21 mouse cellular contexts compared by ENCODE assay signal in genomic region chr4:137647648-137648047, GRCm38 (mm10). TPM values are rescaled to one million over a fixed set of nuclear protein-coding genes. Genes with fewer than 3 reads are reported as not detected.
DNase-seq lines count a peak whose midpoint lies in the region; ATAC-seq and TF ChIP-seq lines count a peak whose summit lies in the region.
"Had no signal": no experiment of that assay in that cellular context is flagged by ENCODE, and none has a peak within 500 bp of the region (broad histone marks: within the 10 kb centered on the region; RNA-seq: fewer than 3 reads in every experiment).

No protein-coding gene starts in this region.

- DNase-seq in layer of hippocampus, adult 2 months (ENCODE audit: low spot score in 2 of 2), result no peak
- no peak for DNase-seq in layer of hippocampus, adult 8-10 months (ENCODE audit: low spot score in 2 of 2)
- peak; percentile 9 for DNase-seq in forelimb bud, embryonic 11.5 days (ENCODE audit: low read depth, low spot score)
- DNase-seq in heart, adult 18-20 months, result no peak
- DNase-seq in lung, adult 2 months, result no peak
- no peak for DNase-seq in left cerebral cortex, adult 2 months (ENCODE audit: extremely low spot score in 1 of 2, low spot score in 2 of 2)
- DNase-seq: adrenal gland, adult 8-10 months; adrenal gland, postnatal 36 days; cerebellum, adult 8-10 months; cerebellum, postnatal 14 days; embryo, embryonic 11 days; heart, adult 2 months had no signal

- no peaks in the 10 kb centered on the region for H3K27me3 ChIP-seq in C2C12 (ENCODE audit: control insufficient read depth, insufficient read depth, insufficient read length)
- H3K27me3 ChIP-seq in embryonic facial prominence, embryonic 12.5 days, result no peaks in the 10 kb centered on the region
- H3K27me3 ChIP-seq: CH12.LX; forebrain, embryonic 12.5 days had no signal

- H3ac ChIP-seq in C2C12 (ENCODE audit: control insufficient read depth, insufficient read length, low read depth), result no peak overlapping the region

- ATAC-seq in embryonic facial prominence, embryonic 12.5 days (ENCODE audit: insufficient number of reproducible peaks, insufficient read depth, low FRiP score, low TSS enrichment), result no peak
- ATAC-seq: hindbrain, embryonic 16.5 days; inflammation-experienced regulatory T-cells, adult 6 months; intestine, postnatal 0 days had no signal

- no peaks in the 10 kb centered on the region for H3K9me3 ChIP-seq in embryonic facial prominence, embryonic 12.5 days
- H3K9me3 ChIP-seq: forebrain, embryonic 12.5 days; hindbrain, embryonic 10.5 days had no signal

- peaks cover 9% of the 10 kb centered on the region for H3K79me2 ChIP-seq in C2C12 (ENCODE audit: control insufficient read depth, insufficient read depth)

- no peak for TF ChIP-seq CTCF in layer of hippocampus, adult 2 months (conservative IDR thresholded peaks at IDR 0.05)
- no peak for TF ChIP-seq CTCF in C2C12 (IDR thresholded peaks at IDR 0.05; ENCODE audit: control insufficient read depth, insufficient read depth, insufficient read length)
- no peak for TF ChIP-seq CTCF in lung, adult 2 months (IDR thresholded peaks at IDR 0.05; ENCODE audit: insufficient read depth, low read length)
- TF ChIP-seq CTCF in left cerebral cortex, adult 2 months (IDR thresholded peaks at IDR 0.05), result no peak

- peak overlapping the region; percentile 19; the same call in 1 of the 2 replicates for H3K27ac ChIP-seq in layer of hippocampus, adult 2 months
- H3K27ac ChIP-seq in embryonic facial prominence, embryonic 12.5 days, result 0 out of 2 replicates have a peak overlapping the region, but pooled peaks have one; percentile 25
- H3K27ac ChIP-seq in left cerebral cortex, adult 2 months, result no peak overlapping the region; the same call in 1 of the 2 replicates
- H3K27ac ChIP-seq: forebrain, embryonic 12.5 days; heart, adult 2 months; hindbrain, embryonic 10.5 days had no signal

- H3K79me3 ChIP-seq in C2C12 (ENCODE audit: low read depth), result peaks cover 7% of the 10 kb centered on the region

- peaks cover 79% of the 10 kb centered on the region for H3K36me3 ChIP-seq in C2C12 (ENCODE audit: control insufficient read depth, insufficient read depth)
- H3K36me3 ChIP-seq in embryonic facial prominence, embryonic 12.5 days, result peaks cover 87% of the 10 kb centered on the region

- no peaks in the 10 kb centered on the region; the same call in 1 of the 2 replicates for H3K4me1 ChIP-seq in embryonic facial prominence, embryonic 12.5 days
- no peaks in the 10 kb centered on the region for H3K4me1 ChIP-seq in lung, adult 2 months (ENCODE audit: control insufficient read depth, insufficient read depth, low read length)
- H3K4me1 ChIP-seq: forebrain, embryonic 12.5 days; hindbrain, embryonic 10.5 days had no signal

- TF ChIP-seq POLR2A in lung, adult 2 months (IDR thresholded peaks at IDR 0.05; ENCODE audit: borderline replicate concordance, extremely low read depth, low read depth, low read length), result no peak

- no peak overlapping the region for H3K9ac ChIP-seq in embryonic facial prominence, embryonic 12.5 days
- H3K9ac ChIP-seq: forebrain, embryonic 12.5 days had no signal

- no peak overlapping the region for H3K4me3 ChIP-seq in layer of hippocampus, adult 2 months
- H3K4me3 ChIP-seq in C2C12 (ENCODE audit: insufficient read depth, poor library complexity, severe bottlenecking), result no peak overlapping the region
- H3K4me3 ChIP-seq in embryonic facial prominence, embryonic 12.5 days, result no peak overlapping the region
- H3K4me3 ChIP-seq in lung, adult 2 months (replicated peaks; ENCODE audit: extremely low read depth, low read depth, low read length), result no peak overlapping the region
- no peak overlapping the region for H3K4me3 ChIP-seq in left cerebral cortex, adult 2 months
- H3K4me3 ChIP-seq: forebrain, embryonic 12.5 days; heart, adult 2 months; hindbrain, embryonic 10.5 days had no signal

- intact Hi-C loops in left cerebral cortex, adult 2 months (cut with DNase I), result no loop called here

- 46% methylated on average over 6 of the region's 6 CpGs for WGBS in embryonic facial prominence, embryonic 12.5 days
- 70% methylated on average over 6 of the region's 6 CpGs for WGBS in lung, adult 2 months

- no peak overlapping the region for H3K4me2 ChIP-seq in embryonic facial prominence, embryonic 12.5 days (replicated peaks)
- H3K4me2 ChIP-seq: forebrain, embryonic 12.5 days; heart, embryonic 11.5 days had no signal

TF ChIP-seq in C2C12, 6 proteins besides CTCF, POLR2A, EP300 and RAD21:
- TF ChIP-seq FOSL1 (IDR thresholded peaks at IDR 0.05; ENCODE audit: insufficient read depth, low read length, poor library complexity, severe bottlenecking) (no peak), MYOD1 (IDR thresholded peaks at IDR 0.05; ENCODE audit: control insufficient read depth, insufficient read length, low read depth) (peak; percentile 35)

RNA-seq across cellular contexts. Expression of gene Rap1gap, which starts 16.9 kb away (rescaled TPM):
- 100 to 1,000 TPM; 281 to 291 TPM for total RNA-seq in layer of hippocampus, adult 2 months (2021)
- 100 to 1,000 TPM; 253 to 279 (median 259) TPM for total RNA-seq in layer of hippocampus, adult 8-10 months (2022)
- 1.3 TPM for polyA plus RNA-seq in C2C12 (2012; fragmentation: generic; extraction: Trizol)
- 15.1 and 16.3 TPM in 2 replicates for polyA plus RNA-seq in embryonic facial prominence, embryonic 12.5 days (2016; fragmentation: Nextera tagmentation; extraction: Ambion mirVana)
- total RNA-seq in heart, adult 18-20 months (2021), result 10 to 100 TPM; 14.2 to 14.8 TPM
- polyA plus RNA-seq in lung, adult 2 months (2012; rRNA removed), result 68.3 and 101 TPM in 2 replicates
- 100 to 1,000 TPM; 267 to 315 TPM for total RNA-seq in left cerebral cortex, adult 2 months (2021)

RNA-seq across cellular contexts. Expression of gene Usp48, which starts 54.1 kb away (rescaled TPM):
- total RNA-seq in layer of hippocampus, adult 2 months (2021), result 100 to 1,000 TPM; 142 to 160 TPM
- total RNA-seq in layer of hippocampus, adult 8-10 months (2022), result 100 to 1,000 TPM; 120 to 168 (median 151) TPM
- polyA plus RNA-seq in C2C12 (2012; fragmentation: generic; extraction: Trizol), result 14.6 TPM
- 89.0 and 90.5 TPM in 2 replicates for polyA plus RNA-seq in embryonic facial prominence, embryonic 12.5 days (2016; fragmentation: Nextera tagmentation; extraction: Ambion mirVana)
- 10 to 100 TPM; 25.4 to 35.2 TPM for total RNA-seq in heart, adult 18-20 months (2021)
- 45.3 and 67.5 TPM in 2 replicates for polyA plus RNA-seq in lung, adult 2 months (2012; rRNA removed)
- total RNA-seq in left cerebral cortex, adult 2 months (2021), result 100 to 1,000 TPM; 128 to 144 TPM

Comparison
In these comparisons a context has a peak if more than half of its experiments do, and no peak if none do; other contexts are left out.
1. RNA of gene Rap1gap, which starts 16.9 kb away (total RNA-seq): 267 to 315 TPM in left cerebral cortex, adult 2 months, 281 to 291 TPM in layer of hippocampus, adult 2 months and 253 to 279 TPM in layer of hippocampus, adult 8-10 months; 14.2 to 14.8 TPM in heart, adult 18-20 months; every median in the first group is over 10 times any median in the second.